Mouse (Mus musculus) right cerebral cortex, adult 18-20 months (tissue): Measurements from ENCODE around the gene Tmppe.

ENCODE experiments used
- DNase-seq: peaks from one replicate; pipeline ENCODE4 v3.0.0; 2022; ENCODE audit warnings: mixed read lengths

The Tmppe gene

DNA sequence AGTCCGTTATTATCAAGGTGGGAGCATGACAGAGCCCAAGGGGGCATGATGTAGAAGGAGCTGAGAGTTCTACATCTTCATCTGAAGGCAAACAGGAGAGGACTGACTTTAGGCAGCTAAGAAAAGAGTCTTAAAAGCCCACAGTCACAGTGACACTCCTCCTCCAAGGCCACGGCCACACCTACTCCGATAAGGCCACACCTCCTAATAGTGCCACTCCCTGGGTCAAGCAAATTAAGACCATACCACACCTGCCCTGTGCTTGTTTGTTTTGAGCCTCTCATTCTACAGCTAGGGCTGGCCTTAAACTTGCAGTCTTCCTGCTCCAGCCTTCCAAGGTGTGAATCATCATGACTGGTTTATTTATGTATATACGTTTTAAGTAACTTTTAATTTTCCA is 5.6 kb upstream of the Tmppe start:
- DNase-seq, result no peak

DNA sequence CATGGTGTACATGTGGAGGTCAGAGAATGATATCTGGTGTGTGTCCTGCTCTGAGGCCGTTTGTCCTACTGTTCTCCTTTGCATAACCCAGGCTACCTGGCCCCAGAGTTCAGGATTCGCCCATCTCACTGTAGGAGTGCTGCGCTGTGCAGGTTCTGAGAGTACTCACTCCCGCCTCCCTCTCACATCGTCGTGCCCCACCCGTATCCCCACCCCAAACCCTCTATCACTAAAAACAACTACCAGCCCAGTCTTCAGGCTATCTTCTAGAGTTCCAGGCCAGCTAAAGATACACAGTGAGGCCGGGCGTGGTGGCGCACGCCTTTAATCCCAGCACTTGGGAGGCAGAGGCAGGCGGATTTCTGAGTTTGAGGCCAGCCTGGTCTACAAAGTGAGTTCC is 1.2 kb upstream of the Tmppe start:
- DNase-seq, result no peak

DNA sequence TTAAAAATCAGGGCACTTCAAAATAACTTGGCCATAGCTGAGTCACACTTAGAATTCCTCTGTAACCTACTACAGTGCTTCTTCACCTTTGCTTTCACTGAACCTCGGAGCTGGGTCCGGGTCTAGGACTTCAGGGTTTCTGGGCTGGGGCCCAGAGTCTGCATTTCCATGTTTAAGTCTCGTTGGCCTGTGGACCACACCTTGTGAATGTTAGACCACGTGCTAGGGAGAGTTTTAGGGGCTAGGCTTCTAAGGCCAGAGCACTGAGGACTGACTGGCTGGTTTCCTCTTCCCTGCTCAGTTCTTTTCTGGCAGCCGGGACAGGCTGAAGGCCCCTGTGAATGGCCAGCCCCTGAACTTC is 337 bp upstream of the Tmppe start:
- no peak for DNase-seq

DNA sequence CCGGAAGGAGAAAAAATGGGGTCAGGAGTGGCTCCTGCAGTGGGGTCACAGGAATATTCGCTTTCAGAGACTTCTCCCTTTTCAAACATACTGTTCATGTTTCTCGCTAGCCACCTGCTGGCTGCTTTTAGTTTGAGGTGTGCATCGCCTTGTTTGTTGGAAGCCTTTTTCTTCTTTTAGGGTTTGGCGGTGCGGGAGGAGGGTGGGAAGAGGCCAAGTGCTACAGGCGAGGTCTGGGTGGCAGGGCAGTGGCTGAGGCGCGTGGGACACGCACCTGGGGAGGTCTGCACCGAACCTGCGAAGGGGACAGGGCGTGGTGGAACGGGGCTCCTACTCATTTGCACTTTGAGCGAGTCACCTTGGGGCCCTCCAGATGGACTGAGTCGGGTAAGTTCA is 778 bp downstream of the Tmppe start:
- no peak for DNase-seq

DNA sequence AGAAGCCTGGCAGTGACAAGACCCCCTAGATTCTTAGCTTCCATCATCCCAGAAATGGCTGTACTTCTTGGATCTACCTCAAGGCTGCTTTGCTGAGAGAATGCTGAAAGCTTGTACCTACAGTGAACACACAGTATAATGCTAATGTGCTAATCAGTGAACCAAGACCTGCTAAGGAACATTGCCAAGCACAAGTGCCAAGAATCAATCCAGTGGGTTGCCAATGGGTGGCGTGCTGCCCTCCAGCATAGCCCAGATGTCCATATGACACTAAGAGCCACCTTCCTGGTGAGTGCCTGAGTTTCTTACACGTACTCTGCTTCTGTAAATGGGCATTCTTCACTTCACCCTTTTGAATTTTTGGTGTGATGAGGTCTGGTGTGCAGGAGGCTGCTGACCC is 6.8 kb downstream of the Tmppe start:
- DNase-seq, result no peak

DNA sequence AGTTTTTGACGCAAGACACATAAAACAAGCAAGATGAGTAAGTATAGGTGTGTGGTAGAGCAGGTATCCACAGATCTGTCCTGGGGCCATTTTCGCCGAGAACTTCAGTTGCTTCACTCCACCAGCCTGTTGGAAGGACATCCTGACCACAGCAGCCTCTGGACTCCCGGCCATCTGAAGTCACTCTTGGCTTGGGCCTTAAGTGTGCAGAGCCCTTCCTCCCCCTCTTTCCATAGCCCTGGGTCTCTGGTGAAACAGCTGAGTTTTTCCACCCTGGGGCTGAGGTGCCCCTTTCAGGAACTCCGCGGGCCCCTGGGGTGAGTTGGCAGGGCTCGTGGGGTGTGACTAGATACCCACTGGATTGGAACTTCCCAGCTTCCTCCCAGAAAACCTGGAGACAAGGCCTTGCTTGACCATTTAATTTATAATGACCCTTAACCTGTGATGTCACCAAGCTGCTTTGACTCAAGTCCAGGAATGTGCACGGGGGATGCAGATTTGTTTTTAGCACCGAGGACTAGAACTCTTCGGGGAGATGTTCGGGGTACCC is 9.5 kb downstream of the Tmppe start:
- no peak for DNase-seq

DNA sequence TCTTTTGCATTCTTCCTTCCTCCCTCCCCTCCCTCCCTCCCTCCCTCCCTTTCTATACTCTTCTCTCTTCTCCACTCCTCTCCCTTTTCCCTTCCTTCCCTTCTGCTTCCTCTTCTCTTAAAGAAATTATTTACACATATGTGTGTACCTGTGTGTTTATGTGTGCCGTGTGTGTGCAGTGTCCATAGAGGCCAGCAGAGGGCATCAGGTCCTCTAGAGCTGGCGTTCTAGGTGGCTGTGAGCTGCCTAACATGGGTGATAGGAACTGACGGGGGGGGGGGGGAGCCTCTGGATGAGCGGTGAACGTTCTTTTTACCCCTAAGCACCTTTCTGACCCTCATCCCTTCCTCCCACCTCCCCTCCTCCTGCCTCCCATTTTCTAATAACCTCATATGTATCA is 10.4 kb downstream of the Tmppe start:
- no peak for DNase-seq

DNA sequence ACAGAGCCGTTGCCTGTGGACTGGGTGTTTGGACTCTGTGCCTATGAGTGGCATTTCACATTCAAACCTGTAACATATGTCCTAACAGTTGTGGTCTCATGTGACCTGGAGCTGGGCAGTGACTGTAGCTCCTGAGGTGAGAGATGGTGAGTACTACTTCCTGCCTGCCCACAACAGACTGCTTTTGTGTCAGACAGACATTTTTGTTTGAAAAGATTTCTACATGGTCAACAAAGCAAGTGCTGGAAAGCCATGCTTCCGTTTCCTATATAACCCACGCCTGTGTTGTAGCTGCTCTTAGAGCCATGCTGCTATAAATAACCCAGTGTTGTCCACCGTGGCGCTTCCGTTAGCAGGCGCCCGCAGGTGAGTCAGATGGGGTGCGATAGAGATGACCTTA is 11.5 kb downstream of the Tmppe start:
- no peak for DNase-seq

DNA sequence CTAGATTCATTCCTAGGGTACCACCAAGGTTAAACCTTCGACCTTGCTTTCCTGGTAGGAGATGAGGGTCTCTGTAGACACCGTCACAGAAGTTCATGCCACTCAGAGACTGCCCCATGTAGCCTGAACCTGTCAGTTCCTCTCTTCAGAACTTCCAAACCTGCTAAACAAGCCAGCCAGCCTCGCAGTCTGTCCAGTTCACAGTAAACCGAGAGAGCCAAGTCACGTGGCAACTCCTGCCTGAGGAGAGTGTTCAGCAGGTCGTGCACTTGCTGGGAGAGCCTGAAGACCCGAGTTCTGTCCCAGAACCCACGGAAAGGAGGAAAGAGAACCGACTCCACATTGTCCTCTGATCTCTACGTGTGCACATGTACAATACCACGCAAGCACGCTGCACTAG is 13.0 kb downstream of the Tmppe start:
- no peak for DNase-seq

DNA sequence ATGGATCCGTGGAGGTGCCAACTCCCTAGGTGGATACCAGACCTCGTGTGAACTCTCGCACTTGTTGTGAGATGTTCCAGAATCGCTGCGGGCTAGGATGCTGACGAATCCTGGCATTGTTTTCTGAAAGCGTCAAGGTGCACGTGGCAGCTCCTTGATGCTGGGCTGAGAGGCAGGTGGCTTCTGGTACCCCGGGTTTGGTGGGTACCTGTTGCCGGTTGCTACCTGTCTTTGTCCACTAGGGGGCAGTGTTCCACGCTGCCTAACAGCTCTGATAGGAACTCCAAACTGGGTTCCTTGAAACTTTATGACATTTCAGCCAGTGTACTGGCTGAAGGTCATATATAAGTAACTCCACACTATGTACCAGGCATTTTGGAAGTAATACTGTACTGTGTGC is 14.8 kb downstream of the Tmppe start:
- DNase-seq, result peak; percentile 35

DNA sequence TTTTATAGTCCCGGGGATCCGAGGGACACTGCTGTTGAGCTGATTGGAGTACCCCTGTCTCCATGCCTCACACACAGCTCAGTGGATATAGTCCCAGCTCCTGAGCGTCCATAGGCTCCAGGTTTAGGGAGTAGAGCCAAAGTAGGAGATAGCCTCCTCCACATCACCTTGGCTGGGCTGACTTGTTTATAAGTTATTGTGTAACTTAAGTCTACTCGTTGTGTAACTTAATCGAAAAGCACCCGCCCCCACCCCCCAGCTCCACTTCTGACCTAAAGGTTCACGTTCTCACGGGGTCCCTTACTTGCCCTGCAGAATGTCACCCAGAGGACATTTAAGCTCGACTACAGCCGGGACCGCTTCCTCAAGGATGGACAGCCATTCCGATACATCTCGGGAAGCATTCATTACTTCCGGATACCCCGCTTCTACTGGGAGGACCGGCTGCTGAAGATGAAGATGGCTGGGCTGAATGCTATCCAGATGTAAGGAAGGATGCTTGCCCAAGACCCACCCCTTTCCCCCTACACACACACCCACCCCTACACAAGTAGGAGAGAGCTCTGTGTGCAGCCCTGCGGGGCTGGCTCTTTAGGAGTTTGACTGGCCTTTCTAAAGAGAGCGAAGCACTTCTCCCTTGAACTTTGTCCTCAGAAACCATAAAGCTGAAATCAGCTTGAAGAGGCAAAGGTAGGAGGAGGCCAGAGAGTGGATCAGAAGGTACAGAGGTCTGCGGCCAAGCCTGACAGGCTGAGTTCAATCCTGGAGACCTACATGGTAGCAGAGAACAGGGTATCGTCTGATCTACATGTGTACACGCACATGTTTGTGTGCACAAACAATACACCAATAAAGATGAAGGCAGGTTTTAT is 16.0 kb downstream of the Tmppe start:
- no peak for DNase-seq

DNA sequence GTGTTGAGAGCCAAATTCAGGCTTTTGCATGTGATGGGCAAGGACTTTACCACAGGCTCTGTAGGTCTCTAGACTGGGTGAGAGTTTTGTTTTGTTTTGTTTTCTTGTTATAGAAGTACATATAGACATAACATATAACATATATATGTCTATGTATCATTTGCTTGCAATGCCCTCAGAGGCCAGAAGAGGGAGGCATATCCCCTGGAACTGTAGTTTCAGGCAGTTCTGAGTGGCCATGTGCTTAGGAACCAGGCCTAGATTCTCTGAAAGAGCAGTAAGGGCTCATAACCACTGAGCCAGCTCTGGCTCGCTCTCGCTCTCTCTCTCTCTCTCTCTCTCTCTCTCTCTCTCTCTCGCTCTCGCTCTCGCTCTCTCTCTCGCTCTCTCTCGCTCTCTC is 17.3 kb downstream of the Tmppe start:
- DNase-seq, result no peak

DNA sequence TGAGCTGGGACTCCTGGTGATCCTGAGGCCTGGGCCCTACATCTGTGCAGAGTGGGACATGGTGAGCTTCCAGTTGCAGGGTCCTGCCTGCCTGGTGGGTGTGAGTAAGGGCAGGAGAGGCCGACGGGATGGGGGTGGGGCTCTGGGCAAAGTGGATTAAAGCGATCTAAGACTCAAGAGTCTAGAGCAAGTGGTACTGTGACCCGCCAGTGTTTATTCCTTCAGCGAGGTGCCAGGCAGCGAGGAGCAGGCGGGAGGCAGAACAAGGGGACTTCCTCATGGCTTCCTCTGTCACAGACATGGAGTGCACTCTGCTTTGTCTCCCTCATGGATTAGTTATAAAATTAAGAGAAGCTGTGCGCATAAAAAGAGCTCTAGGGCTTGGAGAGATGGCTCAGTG is 19.5 kb downstream of the Tmppe start:
- no peak for DNase-seq

DNA sequence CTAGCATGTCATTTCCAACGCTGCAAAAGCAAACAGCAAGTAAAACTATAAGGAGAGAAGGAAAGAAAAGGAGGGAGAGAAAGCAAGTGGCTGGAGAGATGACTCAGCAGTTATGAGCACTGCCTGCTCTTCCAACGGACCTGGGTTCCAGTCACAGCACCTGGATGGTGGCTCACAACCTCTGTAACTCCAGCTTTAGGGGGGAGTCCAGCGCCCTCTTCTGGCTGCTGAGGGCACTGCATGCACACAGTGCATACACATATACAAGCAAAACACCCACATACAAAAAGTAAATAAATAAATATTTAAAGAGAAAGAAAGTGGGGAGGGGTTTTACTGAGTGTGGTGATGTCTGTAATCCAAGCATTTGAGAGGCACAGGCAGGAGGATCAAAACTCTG is 20.1 kb downstream of the Tmppe start:
- DNase-seq, result no peak

DNA sequence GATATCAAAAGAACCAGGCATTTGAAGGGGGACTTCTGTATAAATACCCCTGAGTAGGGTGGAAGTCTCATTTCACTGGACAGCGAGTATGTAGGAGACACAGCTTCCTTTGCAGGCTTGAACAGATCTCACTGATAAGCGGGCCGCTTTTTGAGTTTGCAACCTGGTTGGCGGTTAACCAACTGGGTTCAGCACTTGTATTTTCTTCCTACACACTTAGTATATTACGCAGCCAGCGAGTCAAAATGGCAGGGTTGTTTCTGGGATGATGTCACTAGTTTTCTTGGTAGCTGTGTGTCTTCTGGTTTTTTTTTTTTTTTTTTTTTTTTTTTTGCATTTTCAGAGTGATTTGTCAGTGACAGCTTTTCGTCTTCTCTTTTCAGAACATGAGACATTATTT is 20.9 kb downstream of the Tmppe start:
- DNase-seq, result no peak

DNA sequence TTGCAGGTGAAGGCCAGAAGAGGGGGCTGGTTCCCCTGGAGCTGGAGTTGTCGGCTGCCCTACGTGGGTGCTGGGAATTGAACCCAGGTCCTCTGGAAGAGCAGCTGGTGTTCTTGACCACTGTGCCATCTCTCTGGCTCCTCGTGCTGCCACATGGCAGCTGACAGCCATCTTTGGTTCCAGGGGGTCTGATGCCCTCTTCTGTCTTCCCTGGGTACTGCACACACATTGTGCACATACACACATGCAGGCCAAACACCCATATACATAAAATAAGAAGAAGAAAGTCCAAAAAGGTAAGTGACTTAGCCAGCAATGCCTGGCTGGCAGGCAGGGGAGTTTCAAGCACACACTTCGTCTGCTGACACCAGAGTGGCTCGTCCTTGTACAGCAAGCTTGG is 24.7 kb downstream of the Tmppe start:
- DNase-seq, result no peak

DNA sequence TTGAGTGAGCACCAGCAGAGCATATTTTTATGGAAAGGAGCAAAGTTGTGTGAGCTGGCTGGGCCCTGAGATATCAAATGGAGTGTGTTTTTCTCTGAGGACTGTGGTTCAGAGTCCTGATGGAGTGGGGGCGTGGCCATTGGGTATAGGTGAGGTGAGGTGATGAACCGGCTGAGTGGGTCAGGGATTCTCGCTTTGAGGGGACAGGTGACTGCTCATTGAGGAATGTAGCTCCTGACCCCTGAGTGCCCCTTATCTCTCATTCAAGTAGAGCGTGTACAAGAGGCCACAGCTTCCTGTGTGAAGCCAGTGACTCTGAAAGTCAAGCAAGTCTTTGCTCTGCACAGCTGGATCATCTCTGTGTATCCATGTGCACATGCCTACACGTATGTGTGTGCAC is 25.3 kb downstream of the Tmppe start:
- DNase-seq, result no peak

DNA sequence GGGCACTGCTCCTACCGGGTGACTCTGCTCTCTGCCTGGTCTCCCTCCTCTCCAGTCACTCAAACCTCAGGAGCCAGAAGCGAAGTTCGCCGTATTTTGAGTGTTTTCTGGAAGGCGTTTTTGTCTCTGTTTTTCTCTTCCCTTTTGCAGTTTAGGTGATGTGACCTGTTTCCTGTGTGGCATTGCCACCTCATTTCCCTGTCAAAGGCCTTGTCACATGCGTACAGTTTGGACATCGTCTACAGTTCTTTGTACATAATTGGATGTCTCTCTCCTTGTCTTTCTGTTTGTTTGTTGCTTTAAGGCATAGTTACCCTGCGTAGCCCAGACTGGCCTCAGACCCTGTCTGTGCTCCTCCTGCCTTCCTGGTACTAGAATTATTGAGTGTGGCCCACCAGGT is 26.5 kb downstream of the Tmppe start:
- no peak for DNase-seq

DNA sequence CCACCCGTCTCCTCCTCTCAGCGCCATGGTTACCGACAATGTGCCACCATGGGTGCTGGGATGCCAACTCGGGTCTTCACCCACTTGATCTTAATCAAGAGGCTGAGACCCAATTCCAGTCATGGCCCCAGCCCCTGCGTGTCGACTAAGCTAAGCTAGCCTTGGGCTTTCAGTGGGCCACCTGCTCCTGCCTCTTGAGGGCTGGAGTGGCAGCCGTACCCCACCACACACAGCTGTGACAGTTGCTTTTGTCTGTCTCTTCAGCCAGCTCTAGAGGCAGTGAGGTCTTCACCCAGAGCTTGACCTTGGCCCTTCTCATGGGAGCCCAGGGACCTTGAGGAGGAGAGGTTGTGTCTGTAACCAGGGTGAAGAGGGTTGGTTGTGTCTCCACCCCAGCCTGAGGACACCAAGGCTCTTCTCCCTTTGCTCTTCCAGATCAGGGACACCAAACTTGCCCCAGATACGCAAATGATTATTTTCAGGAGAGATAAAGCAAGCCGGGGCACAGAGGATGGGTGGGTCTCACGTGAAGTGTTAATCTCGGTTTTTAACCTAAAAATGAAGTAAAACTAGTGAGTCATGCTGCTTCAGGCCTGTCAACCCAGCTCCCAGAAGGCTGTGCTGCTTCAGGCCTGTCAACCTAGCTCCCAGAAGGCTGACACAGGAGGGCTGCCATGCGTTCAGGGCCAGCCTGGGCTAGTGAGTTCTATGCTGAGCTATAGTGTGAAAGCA is 27.4 kb downstream of the Tmppe start:
- DNase-seq, result no peak

DNA sequence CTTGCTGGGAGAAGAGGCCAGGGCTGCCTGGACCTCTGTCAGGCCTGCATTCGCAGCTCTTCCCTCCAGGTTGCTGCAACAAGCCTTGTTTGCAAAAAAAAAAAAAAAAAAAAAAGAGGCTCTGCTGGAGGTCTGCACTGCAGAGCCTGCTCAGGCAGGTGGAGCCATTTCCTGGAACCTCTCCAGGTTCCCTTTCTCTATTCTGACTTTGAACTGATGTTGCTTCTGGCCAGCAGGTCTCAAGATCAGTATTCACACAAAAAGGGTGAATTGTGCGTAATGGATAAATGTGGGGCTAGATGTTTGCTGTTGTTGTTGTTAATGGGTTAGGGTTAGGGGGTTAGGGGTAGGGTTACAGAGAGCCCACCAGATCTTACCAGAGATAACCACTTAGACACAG is 34.8 kb downstream of the Tmppe start:
- no peak for DNase-seq

DNA sequence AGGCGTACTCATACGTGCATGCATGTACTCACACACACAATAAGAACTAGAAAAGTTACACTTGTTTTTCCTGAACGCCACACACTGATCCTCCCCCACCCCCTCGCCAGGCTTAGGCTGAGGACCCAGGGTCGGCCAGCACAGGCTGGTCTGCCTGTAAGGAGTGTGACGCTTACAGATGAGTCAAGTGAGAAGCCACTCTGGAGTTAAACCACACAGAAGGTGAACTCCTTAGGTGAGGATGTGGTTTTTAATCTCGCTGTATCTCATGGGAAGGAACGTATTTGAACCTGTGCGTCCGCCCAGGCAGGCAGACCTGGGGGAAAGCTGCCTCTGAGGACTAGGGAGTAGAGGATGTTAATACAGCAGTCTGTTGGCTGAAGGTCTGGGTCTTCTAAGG is 39.6 kb downstream of the Tmppe start:
- DNase-seq, result no peak

DNA sequence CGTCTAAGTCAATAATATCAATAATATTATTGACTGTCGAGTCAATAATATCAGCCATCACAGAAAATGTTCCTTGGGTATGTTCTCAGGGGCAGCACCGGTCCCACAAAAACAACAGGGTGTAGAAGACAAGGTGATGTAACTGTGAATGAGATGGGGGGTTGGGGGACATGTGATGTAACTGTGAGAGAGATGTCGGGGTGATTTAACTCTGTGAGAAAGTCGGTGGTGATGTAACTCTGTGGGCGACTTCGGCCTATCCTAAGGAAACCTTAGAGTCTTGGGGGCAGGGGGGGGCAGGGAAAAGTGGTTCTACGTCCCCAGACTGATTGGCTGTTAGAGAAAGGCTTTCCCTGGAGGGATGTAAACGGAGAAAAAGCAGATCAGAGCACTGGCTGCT is 41.3 kb downstream of the Tmppe start:
- DNase-seq, result no peak

DNA sequence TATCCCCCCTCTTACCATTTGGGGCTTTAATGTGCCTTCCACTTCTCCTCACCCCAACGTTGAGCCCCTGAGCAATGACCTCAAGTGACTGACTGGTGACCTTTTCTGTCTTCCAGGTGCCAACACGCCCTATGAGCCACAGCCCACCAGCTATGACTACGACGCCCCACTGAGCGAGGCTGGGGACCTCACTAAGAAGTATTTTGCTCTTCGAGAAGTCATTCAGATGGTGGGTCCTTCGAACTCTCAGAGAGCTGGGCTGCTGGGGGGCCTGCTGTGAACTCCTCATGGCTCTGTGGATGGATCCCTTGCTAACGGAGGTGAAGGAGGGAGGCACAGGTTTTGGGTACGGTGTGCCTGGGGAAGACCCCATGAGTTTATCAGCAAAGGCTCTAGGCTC is 42.0 kb downstream of the Tmppe start:
- DNase-seq, result no peak

DNA sequence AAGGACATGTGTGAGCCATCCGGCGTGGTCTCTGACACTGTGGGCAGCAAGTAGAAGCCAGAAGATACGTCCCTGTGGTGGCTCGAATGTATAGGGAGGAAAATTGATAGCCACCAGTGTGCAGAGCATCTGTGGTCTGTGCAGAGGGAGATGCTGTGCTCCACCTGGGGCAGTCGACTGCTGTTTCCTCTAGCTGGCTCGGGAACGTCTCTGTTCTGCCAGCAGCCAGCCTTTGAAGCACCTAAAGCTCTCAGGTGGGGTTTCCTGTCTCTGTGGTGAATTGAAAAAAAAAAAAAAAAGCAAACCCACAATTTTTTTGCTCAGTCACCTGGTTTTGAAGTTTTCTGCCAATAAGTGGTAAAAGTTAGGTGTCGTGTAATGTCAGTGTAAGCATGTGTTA is 42.4 kb downstream of the Tmppe start:
- no peak for DNase-seq

DNA sequence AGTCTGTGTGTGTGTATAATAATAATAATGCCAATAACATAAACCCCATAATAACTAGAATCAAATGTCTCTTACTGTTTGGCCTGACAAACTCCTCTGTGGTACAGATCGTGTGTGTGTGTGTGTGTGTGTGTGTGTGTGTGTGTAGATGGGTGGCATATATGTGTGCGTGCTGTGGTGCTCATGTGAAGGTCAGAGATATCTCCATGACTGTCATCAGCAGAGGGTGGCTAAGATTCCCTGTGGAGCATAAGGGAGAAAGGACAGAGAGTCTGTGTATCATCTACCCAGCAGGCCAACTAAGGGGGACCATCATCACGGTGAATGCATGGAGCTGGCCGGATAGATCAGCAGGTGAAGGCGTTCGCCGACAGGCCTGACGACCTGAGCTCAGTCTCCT is 46.0 kb downstream of the Tmppe start:
- no peak for DNase-seq
